Mouse (Mus musculus) forebrain, postnatal 0 days (tissue): ENCODE data around the gene Hlf. TPM values are rescaled to one million over a fixed set of nuclear protein-coding genes. Genes with fewer than 3 reads are reported as not detected.

Experiments
- ATAC-seq: fragments of 200-750 bp; cut with Nextera tagmentation; 2 replicates; pipeline ENCODE4 v1.8.0; 2017; ENCODE audit warnings: mild to moderate bottlenecking, moderate library complexity
- DNase-seq: peaks from one replicate; pipeline ENCODE4 v3.0.0-alpha.2; 2015
- H3K27ac ChIP-seq: fragments of 300-500 bp; sonication (generic); 2 replicates; pipeline ENCODE4 v1.5.1; 2014; ENCODE audit warnings: low read depth, mild to moderate bottlenecking, antibody characterized with exemption, low read length, moderate library complexity, mixed read lengths
- H3K27me3 ChIP-seq: fragments of 300-500 bp; sonication (generic); 2 replicates; pipeline ENCODE4 v1.6.1; 2014; ENCODE audit warnings: mild to moderate bottlenecking, low read length, mixed read lengths; ENCODE audit not compliant: insufficient read depth
- H3K36me3 ChIP-seq: fragments of 300-500 bp; sonication (generic); 2 replicates; pipeline ENCODE4 v1.6.1; 2014; ENCODE audit warnings: mild to moderate bottlenecking, moderate library complexity; ENCODE audit not compliant: insufficient read depth
- H3K4me1 ChIP-seq: fragments of 300-500 bp; sonication (generic); 2 replicates; pipeline ENCODE4 v1.6.1; 2014; ENCODE audit warnings: antibody characterized with exemption; ENCODE audit not compliant: insufficient read depth
- H3K4me2 ChIP-seq: fragments of 300-500 bp; sonication (generic); 2 replicates; pipeline ENCODE4 v1.6.1; 2014; ENCODE audit warnings: low read depth, mild to moderate bottlenecking, moderate library complexity
- H3K4me3 ChIP-seq: fragments of 300-500 bp; sonication (generic); 2 replicates; pipeline ENCODE4 v1.5.1; 2014; ENCODE audit warnings: low read depth, low read length, mixed read lengths
- H3K9ac ChIP-seq: fragments of 300-500 bp; sonication (generic); 2 replicates; pipeline ENCODE4 v1.6.1; 2014; ENCODE audit warnings: mild to moderate bottlenecking
- H3K9me3 ChIP-seq: fragments of 300-500 bp; sonication (generic); 2 replicates; pipeline ENCODE4 v1.6.1; 2016; ENCODE audit warnings: low read length
- CTCF ChIP-seq: sonication (generic); IDR thresholded peaks from 2 replicates; pipeline ENCODE4 v1.5.1; 2016; ENCODE audit warnings: antibody characterized with exemption, control low read depth, low read depth
- WGBS: fragments of 180-500 bp; shearing (Covaris S2); extraction: QIAGEN DNeasy Blood & Tissue Kit; methylation state at CpG from one replicate; pipeline ENCODE4 v1.1.7; 2014; 5-methylcytosine and 5-hydroxymethylcytosine counted together
- polyA plus RNA-seq: library from polyadenylated mRNA; unstranded; fragments of >200 nt; fragmentation: Nextera tagmentation; extraction: Ambion mirVana; gene quantifications from 2 replicates; pipeline ENCODE4 v1.2.1, GENCODE M21; 2015
- total RNA-seq: library from RNA; depleted of rRNA; stranded (reverse); fragments of >200 nt; gene quantifications from 2 replicates; pipeline ENCODE4 v1.2.3, GENCODE M21; 2014

The Hlf gene
- total and polyA plus RNA-seq, 2 experiments from 2014 or later = 6.8 to 9.7 TPM

DNA sequence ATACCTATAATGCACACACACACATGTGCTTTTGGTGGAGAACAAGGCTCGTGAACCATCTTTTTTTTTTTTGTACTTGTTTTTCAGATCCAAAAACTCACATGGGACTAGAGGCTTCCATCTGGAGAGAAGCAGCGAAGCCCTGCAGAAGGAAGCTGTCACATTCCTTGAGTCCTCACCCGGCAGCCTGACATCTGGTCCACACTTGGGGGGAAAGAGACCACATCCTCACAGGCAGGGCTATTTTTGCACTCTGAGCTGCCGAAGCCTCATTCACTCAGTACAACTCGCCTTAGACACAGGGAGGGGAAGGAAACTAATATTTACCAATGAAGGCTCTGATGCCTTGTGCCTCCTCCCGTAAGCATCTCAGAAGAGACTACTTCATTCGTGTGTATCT lies 25.8 kb downstream of the Hlf start:
- H3K4me1 ChIP-seq = peaks cover 15% of the 10 kb centered on the region
- H3K27me3 ChIP-seq = no peaks in the 10 kb centered on the region
- no peaks in the 10 kb centered on the region for H3K9me3 ChIP-seq
- no peak overlapping the region for H3K4me3 ChIP-seq
- no peak overlapping the region for H3K4me2 ChIP-seq
- ATAC-seq (no peak), DNase-seq (peak; percentile 35)
- H3K27ac ChIP-seq = peak overlapping the region; percentile 45; the same call in 1 of the 2 replicates
- no peak for TF ChIP-seq CTCF
- 66% methylated on average over 7 of the region's 7 CpGs for WGBS
- H3K36me3 ChIP-seq = no peaks in the 10 kb centered on the region
- no peak overlapping the region for H3K9ac ChIP-seq

DNA sequence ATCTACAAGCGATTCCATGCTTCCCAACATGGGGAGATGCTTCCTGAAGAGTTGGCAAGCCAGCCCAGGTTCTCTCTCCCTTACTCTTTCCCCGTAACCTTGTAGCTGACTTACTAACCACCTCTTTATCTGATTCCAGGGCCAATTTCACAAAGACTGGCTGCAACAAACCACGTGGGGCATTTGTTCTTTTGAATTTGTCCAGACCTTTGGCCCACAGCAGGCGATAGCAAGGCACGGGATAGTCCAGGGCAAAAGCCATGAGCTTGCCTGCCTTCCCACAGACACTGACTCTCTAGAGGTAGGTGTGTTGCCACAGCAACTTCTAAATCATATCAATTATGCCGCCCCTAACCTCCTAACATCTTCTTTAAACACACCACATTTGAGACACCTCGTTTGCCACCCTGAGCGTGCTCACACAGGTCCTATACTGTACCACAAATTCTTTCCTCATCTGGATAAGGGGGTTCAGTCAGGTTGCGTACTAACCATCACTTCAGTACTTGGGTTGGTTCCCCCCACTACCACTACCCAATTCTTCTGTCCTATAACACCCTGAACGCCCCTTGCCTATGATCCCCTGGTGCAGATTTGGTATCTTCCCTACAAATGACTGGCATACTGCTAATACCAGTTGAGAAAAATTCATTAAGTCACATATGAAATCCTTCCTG lies 26.7 kb downstream of the Hlf start:
- DNase-seq = no peak
- ATAC-seq = no peak
- Histone ChIP-seq H3K4me1 (0 out of 2 replicates have a peak, but pooled peaks cover 8% of the 10 kb centered on the region), H3K36me3 (no peaks in the 10 kb centered on the region), H3K4me2 (no peak overlapping the region), H3K27ac (no peak overlapping the region), H3K27me3 (no peaks in the 10 kb centered on the region), H3K4me3 (no peak overlapping the region), H3K9me3 (no peaks in the 10 kb centered on the region), H3K9ac (no peak overlapping the region)
- WGBS = 82% methylated on average over 10 of the region's 10 CpGs
- no peak for TF ChIP-seq CTCF

GRCm38 (mm10) chr11:90363406-90363805 lies 27.3 kb downstream of the Hlf start:
- Histone ChIP-seq H3K36me3 (no peaks in the 10 kb centered on the region), H3K4me2 (no peak overlapping the region), H3K9ac (no peak overlapping the region), H3K9me3 (no peaks in the 10 kb centered on the region), H3K4me1 (0 out of 2 replicates have a peak, but pooled peaks cover 8% of the 10 kb centered on the region), H3K27me3 (no peaks in the 10 kb centered on the region), H3K27ac (no peak overlapping the region), H3K4me3 (no peak overlapping the region)
- 41% methylated on average over 3 of the region's 3 CpGs for WGBS
- DNase-seq (peak; percentile 48), ATAC-seq (no peak)
- TF ChIP-seq CTCF = peak; percentile 62

GRCm38 (mm10) chr11:90360536-90360935 lies 30.2 kb downstream of the Hlf start:
- no peak overlapping the region for H3K4me2 ChIP-seq
- no peak overlapping the region for H3K27ac ChIP-seq
- no peak overlapping the region for H3K4me3 ChIP-seq
- no peaks in the 10 kb centered on the region for H3K36me3 ChIP-seq
- peak; percentile 56 for DNase-seq
- peak; percentile 24 for ATAC-seq
- no peaks in the 10 kb centered on the region for H3K27me3 ChIP-seq
- H3K9me3 ChIP-seq = no peaks in the 10 kb centered on the region
- no peak overlapping the region for H3K9ac ChIP-seq
- H3K4me1 ChIP-seq = 0 out of 2 replicates have a peak, but pooled peaks cover 3% of the 10 kb centered on the region
- TF ChIP-seq CTCF = no peak
- WGBS = 89% methylated on average over 5 of the region's 5 CpGs

DNA sequence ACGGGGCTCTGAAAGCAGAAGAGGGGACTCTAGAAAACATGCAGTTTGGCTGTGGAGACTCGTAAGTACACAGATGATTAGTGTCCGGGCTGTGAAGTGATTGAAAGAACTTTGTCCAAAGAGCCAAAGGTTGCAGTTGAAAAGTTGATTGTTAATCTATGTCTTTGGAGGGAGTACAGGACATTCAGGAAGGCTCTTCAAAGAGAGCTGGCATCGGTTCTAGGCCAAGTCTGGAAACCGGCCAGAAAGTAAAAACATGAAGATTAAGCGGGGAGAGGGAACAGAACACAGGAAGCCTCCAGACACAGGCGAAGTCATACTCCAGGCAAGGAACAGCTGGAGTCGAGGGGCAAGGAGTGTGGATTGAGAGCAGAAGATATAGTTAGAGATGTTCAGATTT lies 32.6 kb downstream of the Hlf start:
- H3K27me3 ChIP-seq = no peaks in the 10 kb centered on the region
- H3K4me1 ChIP-seq = no peaks in the 10 kb centered on the region
- no peaks in the 10 kb centered on the region for H3K36me3 ChIP-seq
- H3K4me3 ChIP-seq = no peak overlapping the region
- TF ChIP-seq CTCF = no peak
- H3K27ac ChIP-seq = no peak overlapping the region
- DNase-seq (no peak), ATAC-seq (no peak)
- no peaks in the 10 kb centered on the region for H3K9me3 ChIP-seq
- no peak overlapping the region for H3K9ac ChIP-seq
- H3K4me2 ChIP-seq = no peak overlapping the region
- 57% methylated on average over 8 of the region's 8 CpGs for WGBS

GRCm38 (mm10) chr11:90357371-90357770 lies 33.3 kb downstream of the Hlf start:
- Histone ChIP-seq H3K36me3 (no peaks in the 10 kb centered on the region), H3K4me1 (no peaks in the 10 kb centered on the region), H3K4me2 (no peak overlapping the region), H3K27me3 (no peaks in the 10 kb centered on the region), H3K27ac (no peak overlapping the region), H3K9ac (no peak overlapping the region), H3K4me3 (no peak overlapping the region), H3K9me3 (no peaks in the 10 kb centered on the region)
- no peak for TF ChIP-seq CTCF
- DNase-seq (no peak), ATAC-seq (no peak)
- 87% methylated on average over 7 of the region's 7 CpGs for WGBS

DNA sequence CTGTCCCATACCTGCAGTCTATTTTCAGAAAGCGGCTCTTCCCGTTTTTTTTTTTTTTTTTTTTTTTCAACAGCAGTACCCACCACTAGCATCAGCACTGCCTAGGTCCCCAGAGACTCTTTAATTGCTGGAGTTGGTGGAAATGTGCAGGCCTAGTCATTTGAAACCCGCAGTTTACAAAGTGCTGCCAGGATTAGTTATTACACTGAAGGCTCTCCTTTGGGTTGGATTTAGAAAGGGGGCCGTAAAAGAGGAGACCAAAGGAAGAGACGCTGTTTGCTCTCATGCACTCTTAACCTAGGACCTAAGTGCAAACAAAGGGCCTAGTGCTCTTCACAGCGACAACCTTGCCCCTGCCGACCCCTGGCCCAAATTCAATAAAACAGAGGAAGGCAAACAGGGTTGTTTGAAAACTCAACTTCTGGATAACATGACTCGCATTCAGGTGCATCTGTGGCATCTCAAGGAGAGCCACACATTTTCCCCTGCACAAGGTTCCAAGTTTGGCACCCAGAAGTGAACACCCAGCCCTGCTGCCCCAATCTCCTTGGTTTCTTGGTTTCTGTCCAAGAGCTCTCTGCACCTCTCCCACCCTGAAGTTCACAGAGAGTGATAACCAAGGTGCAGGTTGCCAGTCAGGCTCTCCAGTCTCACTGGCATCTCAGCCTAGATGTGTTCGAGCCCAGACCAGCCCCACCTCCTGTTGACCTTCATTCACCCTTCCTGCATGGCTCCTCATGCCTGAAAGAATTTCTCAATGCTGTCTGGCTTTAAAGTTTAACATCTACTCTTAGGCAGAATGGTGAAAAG lies 34.0 kb downstream of the Hlf start:
- no peaks in the 10 kb centered on the region for H3K36me3 ChIP-seq
- no peak for ATAC-seq
- H3K27ac ChIP-seq = no peak overlapping the region
- TF ChIP-seq CTCF = no peak
- H3K4me3 ChIP-seq = no peak overlapping the region
- no peak for DNase-seq
- 36% methylated on average over 9 of the region's 9 CpGs for WGBS
- no peak overlapping the region for H3K9ac ChIP-seq
- no peaks in the 10 kb centered on the region for H3K27me3 ChIP-seq
- H3K4me1 ChIP-seq = no peaks in the 10 kb centered on the region
- H3K9me3 ChIP-seq = no peaks in the 10 kb centered on the region
- no peak overlapping the region for H3K4me2 ChIP-seq
